Mouse (Mus musculus): ENCODE results near the gene Tsc22d2. TPM values are rescaled to one million over a fixed set of nuclear protein-coding genes. Genes with fewer than 3 reads are reported as not detected.

The Tsc22d2 gene
- polyA plus RNA-seq, 1 experiment, result 1.8 TPM

- Histone ChIP-seq H3K4me1 (ENCODE audit: control insufficient read depth) (peaks cover 3% of the 10 kb centered on the region), H3K36me3 (ENCODE audit: control insufficient read depth) (no peaks in the 10 kb centered on the region), H3K4me3 (replicated peaks) (no peak overlapping the region), H3K27me3 (ENCODE audit: control insufficient read depth) (no peaks in the 10 kb centered on the region), H3K9me3 (ENCODE audit: control insufficient read depth, low read length) (no peaks in the 10 kb centered on the region)
- TF ChIP-seq GATA1 (IDR thresholded peaks at IDR 0.05; ENCODE audit: low read length) (no peak), TAL1 (IDR thresholded peaks at IDR 0.05; ENCODE audit: low read length) (no peak)
Measured at GRCm38 (mm10) chr3:58478755-58479455, 64.4 kb downstream of the Tsc22d2 start.

GRCm38 (mm10) chr3:58485883-58486282 is 71.4 kb downstream of the Tsc22d2 start:
- H3K27me3 ChIP-seq (ENCODE audit: control insufficient read depth), result no peaks in the 10 kb centered on the region
- peaks cover 2% of the 10 kb centered on the region for H3K4me1 ChIP-seq (ENCODE audit: control insufficient read depth)
- no peak overlapping the region for H3K4me3 ChIP-seq (replicated peaks)
- no peak for TF ChIP-seq TAL1 (IDR thresholded peaks at IDR 0.05; ENCODE audit: low read length)
- no peak for TF ChIP-seq GATA1 (IDR thresholded peaks at IDR 0.05; ENCODE audit: low read length)
- no peaks in the 10 kb centered on the region for H3K36me3 ChIP-seq (ENCODE audit: control insufficient read depth)
- peaks cover 4% of the 10 kb centered on the region; the same call in 1 of the 2 replicates for H3K9me3 ChIP-seq (ENCODE audit: control insufficient read depth, low read length)

DNA sequence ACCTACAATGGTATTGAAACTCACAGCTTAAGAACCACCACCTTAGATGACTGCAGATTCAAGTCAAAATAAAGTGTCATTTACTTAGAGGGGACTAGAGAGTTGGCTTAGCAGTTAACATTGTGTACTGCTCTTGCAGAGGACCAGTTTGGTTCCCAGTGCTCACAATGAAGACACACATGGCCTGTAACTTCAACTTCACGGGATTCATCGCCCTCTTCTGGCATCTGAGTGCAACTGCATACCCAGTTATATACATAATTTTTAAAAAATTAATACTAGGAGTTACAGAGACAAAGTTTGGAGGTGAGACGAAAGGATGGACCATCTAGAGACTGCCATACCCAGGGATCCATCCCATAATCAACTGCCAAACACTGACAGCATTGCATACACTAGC is 72.6 kb downstream of the Tsc22d2 start:
- H3K27me3 ChIP-seq (ENCODE audit: control insufficient read depth), result no peaks in the 10 kb centered on the region
- TF ChIP-seq TAL1 (IDR thresholded peaks at IDR 0.05; ENCODE audit: low read length) (no peak), GATA1 (IDR thresholded peaks at IDR 0.05; ENCODE audit: low read length) (no peak)
- H3K4me1 ChIP-seq (ENCODE audit: control insufficient read depth), result peaks cover 2% of the 10 kb centered on the region
- no peak overlapping the region for H3K4me3 ChIP-seq (replicated peaks)
- H3K36me3 ChIP-seq (ENCODE audit: control insufficient read depth), result no peaks in the 10 kb centered on the region
- peaks cover 4% of the 10 kb centered on the region; the same call in 1 of the 2 replicates for H3K9me3 ChIP-seq (ENCODE audit: control insufficient read depth, low read length)

GRCm38 (mm10) chr3:58487999-58488775 is 73.7 kb downstream of the Tsc22d2 start:
- Histone ChIP-seq H3K9me3 (ENCODE audit: control insufficient read depth, low read length) (peaks cover 4% of the 10 kb centered on the region; the same call in 1 of the 2 replicates), H3K4me1 (ENCODE audit: control insufficient read depth) (peaks cover 2% of the 10 kb centered on the region), H3K27me3 (ENCODE audit: control insufficient read depth) (no peaks in the 10 kb centered on the region), H3K4me3 (replicated peaks) (no peak overlapping the region), H3K36me3 (ENCODE audit: control insufficient read depth) (no peaks in the 10 kb centered on the region)
- no peak for TF ChIP-seq TAL1 (IDR thresholded peaks at IDR 0.05; ENCODE audit: low read length)
- no peak for TF ChIP-seq GATA1 (IDR thresholded peaks at IDR 0.05; ENCODE audit: low read length)

- H3K36me3 ChIP-seq (ENCODE audit: control insufficient read depth), result no peaks in the 10 kb centered on the region
- TF ChIP-seq TAL1 (IDR thresholded peaks at IDR 0.05; ENCODE audit: low read length), result no peak
- no peak for TF ChIP-seq GATA1 (IDR thresholded peaks at IDR 0.05; ENCODE audit: low read length)
- H3K9me3 ChIP-seq (ENCODE audit: control insufficient read depth, low read length), result peaks cover 4% of the 10 kb centered on the region; the same call in 1 of the 2 replicates
- no peak overlapping the region for H3K4me3 ChIP-seq (replicated peaks)
- H3K4me1 ChIP-seq (ENCODE audit: control insufficient read depth), result peaks cover 2% of the 10 kb centered on the region
- no peaks in the 10 kb centered on the region for H3K27me3 ChIP-seq (ENCODE audit: control insufficient read depth)
Measured at GRCm38 (mm10) chr3:58490787-58491186, 76.3 kb downstream of the Tsc22d2 start.

DNA sequence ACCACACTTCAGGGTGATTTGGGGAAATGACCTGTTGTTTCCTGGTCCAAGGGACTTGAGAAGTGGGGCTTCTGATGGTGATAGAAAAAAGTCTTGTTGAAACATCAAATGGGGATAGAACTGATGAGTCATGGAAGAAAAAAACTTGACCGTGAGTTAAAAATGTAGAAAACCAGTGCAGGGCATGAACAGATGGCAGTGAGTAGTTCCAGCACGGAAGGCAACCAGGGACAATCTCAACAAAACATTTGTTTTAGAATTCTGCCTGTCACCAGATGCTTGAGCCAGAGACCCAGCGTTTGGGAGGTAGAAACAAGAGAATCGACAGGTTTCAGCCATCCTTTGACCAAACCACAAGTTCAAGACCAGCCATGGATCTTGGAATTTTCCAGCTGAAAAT is 79.1 kb downstream of the Tsc22d2 start:
- Histone ChIP-seq H3K4me1 (ENCODE audit: control insufficient read depth) (no peaks in the 10 kb centered on the region), H3K4me3 (replicated peaks) (no peak overlapping the region), H3K36me3 (ENCODE audit: control insufficient read depth) (no peaks in the 10 kb centered on the region), H3K9me3 (ENCODE audit: control insufficient read depth, low read length) (no peaks in the 10 kb centered on the region), H3K27me3 (ENCODE audit: control insufficient read depth) (no peaks in the 10 kb centered on the region)
- TF ChIP-seq GATA1 (IDR thresholded peaks at IDR 0.05; ENCODE audit: low read length) (no peak), TAL1 (IDR thresholded peaks at IDR 0.05; ENCODE audit: low read length) (no peak)

- no peaks in the 10 kb centered on the region for H3K36me3 ChIP-seq (ENCODE audit: control insufficient read depth)
- H3K4me3 ChIP-seq (replicated peaks), result no peak overlapping the region
- no peak for TF ChIP-seq TAL1 (IDR thresholded peaks at IDR 0.05; ENCODE audit: low read length)
- TF ChIP-seq GATA1 (IDR thresholded peaks at IDR 0.05; ENCODE audit: low read length), result no peak
- H3K4me1 ChIP-seq (ENCODE audit: control insufficient read depth), result peaks cover 2% of the 10 kb centered on the region
- H3K27me3 ChIP-seq (ENCODE audit: control insufficient read depth), result no peaks in the 10 kb centered on the region
- H3K9me3 ChIP-seq (ENCODE audit: control insufficient read depth, low read length), result no peaks in the 10 kb centered on the region
Measured at GRCm38 (mm10) chr3:58501961-58502360, 87.4 kb downstream of the Tsc22d2 start.

GRCm38 (mm10) chr3:58503720-58504333 is 89.3 kb downstream of the Tsc22d2 start:
- TF ChIP-seq GATA1 (IDR thresholded peaks at IDR 0.05; ENCODE audit: low read length) (no peak), TAL1 (IDR thresholded peaks at IDR 0.05; ENCODE audit: low read length) (no peak)
- Histone ChIP-seq H3K9me3 (ENCODE audit: control insufficient read depth, low read length) (no peaks in the 10 kb centered on the region), H3K36me3 (ENCODE audit: control insufficient read depth) (no peaks in the 10 kb centered on the region), H3K4me3 (replicated peaks) (no peak overlapping the region), H3K4me1 (ENCODE audit: control insufficient read depth) (peaks cover 2% of the 10 kb centered on the region), H3K27me3 (ENCODE audit: control insufficient read depth) (no peaks in the 10 kb centered on the region)

DNA sequence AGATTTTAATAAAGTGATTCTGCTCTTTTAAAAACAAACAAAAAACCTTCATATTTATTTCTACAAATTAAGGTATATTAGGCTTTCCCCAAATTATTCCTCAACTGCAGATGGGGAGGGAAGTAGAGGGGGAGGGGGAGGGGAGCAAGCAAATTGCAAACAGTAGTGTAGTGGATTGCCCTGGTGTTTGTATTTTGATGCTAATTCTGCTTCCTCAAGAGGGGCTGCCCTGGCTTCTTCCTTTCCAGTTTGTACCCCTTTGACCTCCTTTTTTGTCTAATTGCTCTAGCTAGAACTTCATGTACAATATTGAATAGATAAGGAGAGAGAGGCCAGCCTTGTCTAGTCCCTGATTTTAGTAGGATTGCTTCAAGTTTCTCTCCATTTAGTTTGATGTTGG is 90.2 kb downstream of the Tsc22d2 start:
- H3K4me3 ChIP-seq (replicated peaks), result no peak overlapping the region
- no peaks in the 10 kb centered on the region for H3K27me3 ChIP-seq (ENCODE audit: control insufficient read depth)
- TF ChIP-seq GATA1 (IDR thresholded peaks at IDR 0.05; ENCODE audit: low read length) (no peak), TAL1 (IDR thresholded peaks at IDR 0.05; ENCODE audit: low read length) (no peak)
- H3K4me1 ChIP-seq (ENCODE audit: control insufficient read depth), result peaks cover 2% of the 10 kb centered on the region
- no peaks in the 10 kb centered on the region for H3K9me3 ChIP-seq (ENCODE audit: control insufficient read depth, low read length)
- no peaks in the 10 kb centered on the region for H3K36me3 ChIP-seq (ENCODE audit: control insufficient read depth)

All from erythroblast, embryonic 14.5 days (primary cell).